Comparison of ENCODE assay signal across 8 mouse cellular contexts in genomic region chr14:120979559-120979958, GRCm38 (mm10). TPM values are rescaled to one million over a fixed set of nuclear protein-coding genes. Genes with fewer than 3 reads are reported as not detected.
DNase-seq lines count a peak whose midpoint lies in the region; ATAC-seq lines count a peak whose summit lies in the region.

No protein-coding gene starts in this region.

- H3K9ac ChIP-seq in limb, embryonic 11.5 days (ENCODE audit: low read length) = no peak overlapping the region

- no peaks in the 10 kb centered on the region for H3K9me3 ChIP-seq in limb, embryonic 11.5 days (ENCODE audit: control insufficient read depth, low read length)

- peak; percentile 33 to 56 for DNase-seq in layer of hippocampus, postnatal 10 days (ENCODE audit: low spot score in 2 of 2)
- no peak for DNase-seq in layer of hippocampus, postnatal 36 days
- DNase-seq in ES-CJ7 (ENCODE audit: low read depth, low spot score) (peak; percentile 62), R1 (ENCODE audit: low read depth, low spot score) (peak; percentile 64), MN1 (ENCODE audit: low spot score) (no peak)
- DNase-seq in embryo, embryonic 11.5 days (ENCODE audit: low read depth, low spot score) = peak; percentile 20
- DNase-seq in limb, embryonic 11.5 days (ENCODE audit: low spot score) = peak; percentile 63
- DNase-seq in yolk sac, embryonic 10.5 days (ENCODE audit: low spot score) = no peak

- H3K27me3 ChIP-seq in limb, embryonic 11.5 days (ENCODE audit: control insufficient read depth, insufficient read depth, low read length) = no peaks in the 10 kb centered on the region

- no peak overlapping the region for H3K4me2 ChIP-seq in limb, embryonic 11.5 days (ENCODE audit: low read depth, severe bottlenecking)

- no peaks in the 10 kb centered on the region for H3K36me3 ChIP-seq in limb, embryonic 11.5 days (ENCODE audit: control insufficient read depth, insufficient read depth, low read length)

- no peak for ATAC-seq in limb, embryonic 11.5 days (ENCODE audit: insufficient number of reproducible peaks, low FRiP score, low TSS enrichment, low read depth)

- H3K4me3 ChIP-seq in limb, embryonic 11.5 days (ENCODE audit: low read depth, low read length) = no peak overlapping the region

- H3K27ac ChIP-seq in limb, embryonic 11.5 days (replicated peaks; ENCODE audit: low read depth, low read length) = no peak overlapping the region

- H3K4me1 ChIP-seq in limb, embryonic 11.5 days (ENCODE audit: control insufficient read depth, insufficient read depth, low read length) = peaks cover 4% of the 10 kb centered on the region; the same call in 1 of the 2 replicates

- 52% methylated on average over 3 of the region's 3 CpGs for WGBS in limb, embryonic 11.5 days

RNA-seq across cellular contexts. Expression of gene Farp1, which starts 55.4 kb away (rescaled TPM):
- total RNA-seq in layer of hippocampus, postnatal 10 days (2021) = 100 to 1,000 TPM; 117 to 119 TPM
- total RNA-seq in layer of hippocampus, postnatal 36 days (2021) = 100 to 1,000 TPM in 1 of 2 experiments, 10 to 100 TPM in 1; 91.6 to 115 TPM
- 57.6 and 67.2 TPM in 2 replicates for polyA plus RNA-seq in limb, embryonic 11.5 days (2014; fragmentation: Nextera tagmentation; extraction: Ambion mirVana)

Comparison
In these comparisons a context has a peak if more than half of its experiments do, and no peak if none do; other contexts are left out.
1. DNase-seq: peak in layer of hippocampus, postnatal 10 days (2 of 2), ES-CJ7 (single experiment), R1 (single experiment), embryo, embryonic 11.5 days (single experiment) and limb, embryonic 11.5 days (single experiment); none in layer of hippocampus, postnatal 36 days (0 of 2), yolk sac, embryonic 10.5 days (single experiment) and MN1 (single experiment).